Mouse (Mus musculus) heart, embryonic 11.5 days (tissue): ENCODE measurements around the gene Fitm2. TPM values are rescaled to one million over a fixed set of nuclear protein-coding genes. Genes with fewer than 3 reads are reported as not detected.

ENCODE experiments used
- ATAC-seq: fragments of 200-750 bp; cut with Nextera tagmentation; replicated peaks from 2 replicates; pipeline ENCODE4 v1.8.0; 2017; ENCODE audit warnings: moderate library complexity; ENCODE audit not compliant: insufficient number of reproducible peaks, low FRiP score, low TSS enrichment
- H3K27ac ChIP-seq: fragments of 300-500 bp; sonication (generic); 2 replicates; pipeline ENCODE4 v1.5.1; 2014; ENCODE audit warnings: mild to moderate bottlenecking, low read depth, low read length
- H3K27me3 ChIP-seq: fragments of 300-500 bp; sonication (generic); 2 replicates; pipeline ENCODE4 v1.6.1; 2014; ENCODE audit warnings: mild to moderate bottlenecking, low read length, mixed read lengths; ENCODE audit not compliant: control insufficient read depth, insufficient read depth
- H3K36me3 ChIP-seq: fragments of 300-500 bp; sonication (generic); 2 replicates; pipeline ENCODE4 v1.6.1; 2014; ENCODE audit warnings: mild to moderate bottlenecking, low read length, moderate library complexity, mixed read lengths; ENCODE audit not compliant: control insufficient read depth, insufficient read depth
- H3K4me1 ChIP-seq: fragments of 300-500 bp; sonication (generic); 2 replicates; pipeline ENCODE4 v1.6.1; 2014; ENCODE audit warnings: low read length; ENCODE audit not compliant: control insufficient read depth, insufficient read depth
- H3K4me2 ChIP-seq: fragments of 300-500 bp; sonication (generic); 2 replicates; pipeline ENCODE4 v1.6.1; 2014; ENCODE audit warnings: mild to moderate bottlenecking, moderate library complexity
- H3K4me3 ChIP-seq: fragments of 300-500 bp; sonication (generic); 2 replicates; pipeline ENCODE4 v1.5.1; 2014; ENCODE audit warnings: low read depth, low read length
- H3K9ac ChIP-seq: fragments of 300-500 bp; sonication (generic); 2 replicates; pipeline ENCODE4 v1.6.1; 2014; ENCODE audit warnings: mild to moderate bottlenecking, low read depth, low read length, moderate library complexity
- H3K9me3 ChIP-seq: fragments of 300-500 bp; sonication (generic); replicated peaks from 2 replicates; pipeline ENCODE4 v1.6.1; 2016; ENCODE audit warnings: low read length; ENCODE audit not compliant: control insufficient read depth
- WGBS: fragments of 180-500 bp; shearing (Covaris S2); extraction: QIAGEN DNeasy Blood & Tissue Kit; methylation state at CpG from one replicate; pipeline ENCODE4 v1.1.7; 2014; ENCODE audit not compliant: insufficient replicate concordance; 5-methylcytosine and 5-hydroxymethylcytosine counted together
- polyA plus RNA-seq: library from polyadenylated mRNA; unstranded; fragments of >200 nt; fragmentation: Nextera tagmentation; extraction: Ambion mirVana; gene quantifications from 2 replicates; pipeline ENCODE4 v1.2.1, GENCODE M21; 2014

The Fitm2 gene
- polyA plus RNA-seq, 1 experiment from 2014 or later, result 11.6 TPM

DNA sequence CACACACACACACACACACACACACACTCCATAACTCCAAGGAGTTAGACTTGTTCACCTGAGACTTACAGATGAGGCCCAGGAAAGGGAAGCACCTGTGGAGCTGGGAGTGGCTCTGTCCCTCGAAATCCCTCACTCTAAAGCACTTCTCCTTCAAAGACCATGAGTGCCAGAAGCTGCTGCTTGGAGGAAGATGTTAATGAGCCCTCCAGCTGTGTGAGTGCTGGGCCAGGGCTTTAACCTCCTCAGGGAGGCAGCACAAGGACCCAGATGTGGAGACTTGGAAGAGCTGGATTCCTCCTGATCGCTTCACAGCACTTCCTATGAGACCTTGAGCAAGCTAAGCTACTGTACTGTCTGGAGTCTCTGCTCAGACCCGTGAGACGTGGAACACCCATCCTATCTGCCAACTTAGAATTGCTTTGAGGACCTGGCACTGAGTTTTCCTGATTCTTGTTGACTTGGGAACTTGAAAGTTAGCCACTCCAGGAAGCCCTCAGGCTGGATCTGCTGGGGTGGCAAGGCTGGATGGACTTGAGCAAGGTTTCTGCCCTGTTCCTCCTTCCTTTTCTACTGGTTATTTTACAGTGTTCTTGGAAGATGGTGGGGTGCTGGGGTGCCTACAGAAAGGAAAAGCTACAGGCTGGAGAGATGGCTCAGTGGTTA lies 44.0 kb downstream of the Fitm2 start:
- H3K9ac ChIP-seq, result no peak overlapping the region
- WGBS, result 29% methylated on average over 4 of the region's 4 CpGs
- no peak overlapping the region for H3K4me2 ChIP-seq
- H3K9me3 ChIP-seq, result no peaks in the 10 kb centered on the region
- no peaks in the 10 kb centered on the region for H3K4me1 ChIP-seq
- no peak overlapping the region for H3K27ac ChIP-seq
- H3K36me3 ChIP-seq, result no peaks in the 10 kb centered on the region
- H3K4me3 ChIP-seq, result no peak overlapping the region
- no peaks in the 10 kb centered on the region for H3K27me3 ChIP-seq
- no peak for ATAC-seq

DNA sequence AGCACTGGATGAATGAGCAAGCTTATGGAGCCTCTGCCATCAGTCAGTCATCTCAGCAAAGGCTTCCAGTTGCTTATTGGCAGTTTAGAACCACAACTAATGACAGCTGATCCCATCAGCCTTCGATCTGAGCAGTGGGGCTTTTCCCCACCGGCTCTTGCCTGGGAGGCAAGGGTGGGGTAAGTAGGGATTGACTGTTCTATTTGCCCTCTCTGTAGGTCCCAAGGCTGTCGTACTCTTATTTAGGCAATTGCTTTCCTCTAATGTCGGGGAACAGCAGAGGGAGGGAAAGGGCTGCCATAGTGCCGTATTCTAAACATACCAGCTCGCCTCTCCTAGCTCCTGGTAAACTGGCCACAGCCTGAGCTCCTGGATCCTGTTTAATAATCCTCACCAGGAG lies 47.8 kb downstream of the Fitm2 start, which contains the start of gene Oser1:
Gene Oser1 (minus strand): TSS at position 101 of the 400 bp plus-strand sequence.
- ATAC-seq, result no peak
- WGBS, result 73% methylated on average over 6 of the region's 6 CpGs
- Histone ChIP-seq H3K4me1 (peaks cover 5% of the 10 kb centered on the region), H3K27me3 (no peaks in the 10 kb centered on the region), H3K9ac (no peak within 1 kb of the TSS), H3K36me3 (no peaks in the 10 kb centered on the region), H3K4me3 (no peak within 1 kb of the TSS), H3K27ac (no peak within 1 kb of the TSS), H3K9me3 (no peaks in the 10 kb centered on the region), H3K4me2 (no peak within 1 kb of the TSS)

DNA sequence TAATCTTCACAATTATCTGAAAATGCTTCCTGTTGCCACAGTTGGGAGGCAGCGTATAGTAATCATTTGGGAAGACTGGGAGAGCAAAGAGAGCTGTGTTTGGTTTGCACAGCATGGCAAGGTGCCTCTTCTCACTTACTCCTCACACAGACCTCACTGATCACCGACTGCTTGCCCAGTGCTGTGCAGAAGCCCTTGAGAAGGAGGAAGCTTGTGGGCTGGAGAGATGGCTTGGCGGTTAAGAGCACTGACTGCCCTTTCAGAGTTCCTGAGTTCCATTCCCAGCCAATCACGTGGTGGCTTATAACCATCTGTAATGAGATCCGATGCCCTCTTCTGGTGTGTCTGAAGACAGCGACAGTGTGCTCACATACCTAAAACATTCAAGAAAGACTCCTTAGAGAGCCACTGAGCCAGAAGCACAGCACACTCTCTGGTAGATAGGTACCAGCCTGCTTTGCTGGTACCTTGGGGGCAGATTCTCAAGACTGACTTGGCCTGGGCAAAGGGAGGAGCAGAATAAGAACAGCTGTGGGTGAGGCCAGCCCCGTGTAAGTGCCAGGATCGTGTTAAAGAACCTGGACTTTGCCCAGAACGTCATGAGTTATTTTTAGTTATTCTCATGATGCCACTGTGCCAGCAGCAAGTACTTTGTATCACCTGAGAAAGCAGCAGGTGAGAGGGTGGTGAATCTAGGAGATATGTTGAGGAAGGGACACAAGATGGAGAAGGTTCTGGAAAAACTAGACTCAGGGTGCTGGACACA lies 49.4 kb downstream of the Fitm2 start:
- no peaks in the 10 kb centered on the region for H3K27me3 ChIP-seq
- no peaks in the 10 kb centered on the region for H3K9me3 ChIP-seq
- H3K36me3 ChIP-seq, result no peaks in the 10 kb centered on the region
- WGBS, result 78% methylated on average over 9 of the region's 9 CpGs
- ATAC-seq, result no peak
- H3K4me3 ChIP-seq, result no peak overlapping the region
- H3K9ac ChIP-seq, result no peak overlapping the region
- H3K4me1 ChIP-seq, result peaks cover 8% of the 10 kb centered on the region
- H3K27ac ChIP-seq, result no peak overlapping the region
- no peak overlapping the region for H3K4me2 ChIP-seq

DNA sequence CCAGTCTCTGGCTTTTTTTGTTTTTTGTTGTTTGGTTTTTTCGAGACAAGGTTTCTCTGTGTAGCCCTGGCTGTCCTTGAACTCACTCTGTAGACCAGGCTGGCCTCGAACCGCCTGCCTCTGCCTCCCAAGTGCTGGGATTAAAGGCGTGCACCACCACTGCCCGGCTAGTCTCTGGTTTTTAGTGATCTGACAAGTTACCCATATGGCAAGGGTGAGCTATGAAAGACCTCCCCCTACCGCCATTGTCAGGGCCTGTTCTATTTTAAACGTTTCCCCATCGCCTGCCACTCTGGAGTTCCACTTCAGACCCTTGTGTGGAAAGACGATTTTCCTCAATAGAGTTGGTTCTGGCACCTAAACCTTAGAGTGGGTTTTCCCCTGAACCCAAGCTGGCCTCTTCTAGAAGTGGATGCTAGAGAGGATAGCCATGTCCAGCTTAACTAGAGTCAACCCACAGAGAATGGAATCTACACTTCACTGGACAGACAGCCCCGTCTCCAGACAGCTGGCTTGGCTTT lies 52.0 kb downstream of the Fitm2 start:
- H3K36me3 ChIP-seq, result no peaks in the 10 kb centered on the region
- peak overlapping the region; percentile 65 for H3K4me2 ChIP-seq
- H3K27me3 ChIP-seq, result no peaks in the 10 kb centered on the region
- peaks cover 13% of the 10 kb centered on the region for H3K4me1 ChIP-seq
- 23% methylated on average over 10 of the region's 10 CpGs for WGBS
- H3K27ac ChIP-seq, result peak overlapping the region; percentile 70; the same call in 1 of the 2 replicates
- no peak for ATAC-seq
- no peaks in the 10 kb centered on the region for H3K9me3 ChIP-seq
- peak overlapping the region; percentile 83 for H3K9ac ChIP-seq
- H3K4me3 ChIP-seq, result peak overlapping the region; percentile 97

DNA sequence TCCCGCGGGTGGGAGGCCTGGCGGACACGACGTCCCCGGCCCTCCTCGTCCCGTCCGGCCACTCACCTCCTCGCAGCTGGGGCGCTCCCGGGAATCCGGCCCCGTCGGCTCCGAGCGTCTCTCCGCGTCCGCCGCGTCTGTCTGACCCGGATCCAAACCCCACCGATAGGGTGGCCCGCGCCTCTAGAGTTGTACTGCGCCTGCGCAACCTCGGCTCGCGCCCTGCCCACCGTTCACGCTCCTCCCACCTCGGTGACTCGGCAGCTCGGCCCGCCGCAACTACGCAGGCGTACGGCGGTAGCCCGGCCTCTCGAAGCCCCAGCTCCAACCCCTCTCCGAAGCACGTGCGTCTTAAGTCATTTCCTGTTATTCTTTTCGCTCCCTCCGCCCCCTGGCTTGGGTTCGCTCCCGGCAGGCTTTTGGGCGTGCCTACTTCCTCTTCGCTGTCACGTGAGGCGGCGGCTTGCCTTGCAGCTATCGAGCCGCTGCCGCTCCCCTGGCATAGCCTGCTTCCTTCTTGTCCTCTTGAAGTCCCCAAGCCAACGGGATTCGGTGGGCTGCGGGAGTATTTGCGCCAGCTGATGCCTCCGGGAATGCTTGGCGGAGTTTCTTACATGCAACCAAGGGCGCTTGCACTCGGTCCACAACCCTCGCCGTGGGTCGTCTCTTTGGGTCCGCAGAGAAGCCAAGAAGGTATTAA lies 52.9 kb downstream of the Fitm2 start:
- Histone ChIP-seq H3K36me3 (no peaks in the 10 kb centered on the region), H3K27me3 (no peaks in the 10 kb centered on the region), H3K9ac (peak overlapping the region; percentile 94), H3K27ac (peak overlapping the region; percentile 89), H3K4me3 (peak overlapping the region; percentile 97), H3K4me2 (peak overlapping the region; percentile 79), H3K9me3 (no peaks in the 10 kb centered on the region), H3K4me1 (peaks cover 13% of the 10 kb centered on the region)
- peak; percentile 99 for ATAC-seq
- WGBS, result under 1% methylated on average over 63 of the region's 71 CpGs

DNA sequence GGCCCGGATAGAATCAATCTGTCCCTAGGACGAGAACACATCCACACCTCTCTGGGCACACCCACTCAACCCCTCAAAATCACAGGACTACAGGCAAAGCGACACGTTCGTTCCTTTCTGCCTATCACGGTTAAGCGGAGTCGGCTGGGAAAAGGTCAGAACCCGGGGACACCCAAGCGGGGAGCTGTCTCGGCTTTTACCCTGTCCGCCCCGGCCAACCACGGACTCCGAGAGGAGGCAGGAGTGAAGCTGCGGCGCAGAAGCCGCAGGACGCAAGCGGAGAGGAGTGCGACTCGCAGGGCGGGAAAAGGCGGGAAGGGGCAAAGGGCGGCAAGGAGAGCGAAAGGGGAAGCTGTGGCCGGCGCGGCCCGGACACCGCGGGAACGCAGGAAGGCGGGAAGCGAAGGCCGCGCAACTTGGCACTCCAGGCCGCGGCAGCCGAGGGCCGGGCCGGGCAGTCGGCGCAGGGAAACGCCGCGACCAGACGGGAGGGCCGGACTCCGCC lies 53.5 kb downstream of the Fitm2 start:
- H3K4me3 ChIP-seq, result peak overlapping the region; percentile 97
- peak overlapping the region; percentile 89 for H3K27ac ChIP-seq
- peak; percentile 54 for ATAC-seq

DNA sequence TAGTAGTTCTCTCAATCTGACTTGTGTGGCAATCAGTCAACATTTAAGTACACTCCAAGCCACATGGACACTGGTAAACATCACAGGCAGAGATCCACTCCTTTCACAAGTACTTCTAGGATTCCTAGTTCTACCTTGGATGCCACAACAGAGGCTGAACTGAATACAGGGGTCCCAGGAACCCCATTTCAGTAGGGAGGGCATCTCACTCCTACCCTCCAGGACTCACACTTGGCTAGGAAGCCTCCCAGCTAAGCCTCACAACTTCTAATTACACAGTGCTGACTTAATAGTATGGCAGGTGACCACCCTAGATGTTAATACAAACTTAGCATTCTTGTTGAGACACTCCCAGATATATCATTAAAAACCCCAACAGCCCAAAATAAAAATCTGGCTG lies 54.6 kb downstream of the Fitm2 start:
- 0 out of 2 replicates have a peak overlapping the region, but pooled peaks have one; percentile 7 for H3K9ac ChIP-seq

More for the DNA sequence above, 53.5 kb downstream of the Fitm2 start:
- no peaks in the 10 kb centered on the region for H3K27me3 ChIP-seq
- H3K9ac ChIP-seq, result peak overlapping the region; percentile 94
- H3K36me3 ChIP-seq, result no peaks in the 10 kb centered on the region
- H3K4me1 ChIP-seq, result peaks cover 13% of the 10 kb centered on the region
- 0% methylated on average over 48 of the region's 50 CpGs for WGBS
- peak overlapping the region; percentile 79 for H3K4me2 ChIP-seq
- no peaks in the 10 kb centered on the region for H3K9me3 ChIP-seq

DNA sequence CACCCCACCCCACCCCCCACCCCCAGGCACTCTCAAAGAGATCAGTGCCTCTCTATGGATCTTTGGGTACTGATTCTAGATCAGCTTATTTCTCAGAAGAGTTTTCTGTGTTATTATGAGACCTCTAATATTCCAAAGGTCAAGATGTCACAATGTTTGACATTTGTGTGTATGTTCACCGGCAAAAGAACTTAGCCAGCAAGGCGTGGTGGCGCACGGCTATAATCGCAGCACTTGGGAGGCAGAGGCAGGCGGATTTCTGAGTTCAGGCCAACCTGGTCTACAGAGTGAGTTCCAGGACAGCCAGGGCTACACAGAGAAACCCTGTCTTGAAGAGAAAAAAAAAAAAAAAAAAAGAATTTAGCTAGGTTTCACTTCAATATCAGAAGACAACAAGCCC lies 55.4 kb downstream of the Fitm2 start:
- WGBS, result 90% methylated on average over 6 of the region's 6 CpGs
- Histone ChIP-seq H3K9ac (no peak overlapping the region), H3K27ac (no peak overlapping the region), H3K4me2 (no peak overlapping the region), H3K36me3 (no peaks in the 10 kb centered on the region), H3K4me1 (peaks cover 13% of the 10 kb centered on the region), H3K9me3 (no peaks in the 10 kb centered on the region), H3K4me3 (no peak overlapping the region), H3K27me3 (no peaks in the 10 kb centered on the region)
- ATAC-seq, result no peak

More for the DNA sequence above, 54.6 kb downstream of the Fitm2 start:
- Histone ChIP-seq H3K36me3 (no peaks in the 10 kb centered on the region), H3K9me3 (no peaks in the 10 kb centered on the region), H3K27me3 (no peaks in the 10 kb centered on the region), H3K27ac (no peak overlapping the region), H3K4me3 (peak overlapping the region; percentile 97), H3K4me2 (peak overlapping the region; percentile 79), H3K4me1 (peaks cover 13% of the 10 kb centered on the region)
- no peak for ATAC-seq
